Mouse (Mus musculus): ENCODE data around the gene Col9a2.

DNA sequence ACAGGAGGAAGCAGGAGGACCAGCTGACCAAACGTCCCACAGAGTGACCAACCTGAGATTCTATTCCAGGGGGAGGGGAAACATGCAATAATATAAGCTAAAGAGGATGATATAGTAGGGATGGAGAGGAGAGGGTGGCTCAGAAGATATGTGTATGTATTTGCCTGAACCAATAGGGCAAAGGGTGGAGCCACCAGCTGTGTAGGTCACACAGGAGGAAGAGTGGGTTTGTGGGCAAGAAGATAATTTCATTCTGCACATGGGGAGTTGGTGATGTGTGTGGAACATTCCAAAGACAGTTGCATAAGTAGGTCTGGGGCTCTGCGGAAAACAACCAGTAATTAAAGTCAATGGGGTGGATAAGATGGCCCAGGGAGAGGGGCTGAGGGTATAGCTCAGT lies 13.5 kb upstream of the Col9a2 start:
- no peak for TF ChIP-seq CTCF (IDR thresholded peaks at IDR 0.05; ENCODE audit: low read depth, low read length)
- no peak for TF ChIP-seq POLR2A (IDR thresholded peaks at IDR 0.05; ENCODE audit: extremely low read depth, insufficient read depth, low read length)
